Mouse (Mus musculus) lung, embryonic 16.5 days (tissue): ENCODE data around the gene Tbc1d2b. TPM values are rescaled to one million over a fixed set of nuclear protein-coding genes. Genes with fewer than 3 reads are reported as not detected.
A peak's percentile ranks its signal among the peaks of the same experiment; 100 is the strongest.

Experiments used
- ATAC-seq: fragments of 200-750 bp; cut with Nextera tagmentation; 2 replicates; pipeline ENCODE4 v1.8.0; 2017; ENCODE audit warnings: low read depth, mild to moderate bottlenecking, moderate library complexity
- H3K27ac ChIP-seq: fragments of 300-500 bp; sonication (generic); 2 replicates; pipeline ENCODE4 v1.5.1; 2014; ENCODE audit warnings: mild to moderate bottlenecking, control low read depth, low read length
- H3K27me3 ChIP-seq: fragments of 300-500 bp; sonication (generic); 2 replicates; pipeline ENCODE4 v1.6.1; 2014; ENCODE audit warnings: low read depth, low read length, mixed read lengths; ENCODE audit not compliant: control insufficient read depth, insufficient read depth
- H3K36me3 ChIP-seq: fragments of 300-500 bp; sonication (generic); 2 replicates; pipeline ENCODE4 v1.6.1; 2014; ENCODE audit warnings: low read length; ENCODE audit not compliant: control insufficient read depth, insufficient read depth
- H3K4me1 ChIP-seq: fragments of 300-500 bp; sonication (generic); replicated peaks from 2 replicates; pipeline ENCODE4 v1.6.1; 2014; ENCODE audit warnings: low read length, mixed read lengths; ENCODE audit not compliant: control insufficient read depth, insufficient read depth
- H3K4me2 ChIP-seq: fragments of 300-500 bp; sonication (generic); 2 replicates; pipeline ENCODE4 v1.6.1; 2014; ENCODE audit warnings: low read depth, low read length, control low read depth
- H3K4me3 ChIP-seq: fragments of 300-500 bp; sonication (generic); 2 replicates; pipeline ENCODE4 v1.5.1; 2014; ENCODE audit warnings: mild to moderate bottlenecking, low read length, control low read depth
- H3K9ac ChIP-seq: fragments of 300-500 bp; sonication (generic); 2 replicates; pipeline ENCODE4 v1.6.1; 2014; ENCODE audit warnings: low read length, control low read depth
- H3K9me3 ChIP-seq: fragments of 300-500 bp; sonication (generic); 2 replicates; pipeline ENCODE4 v1.6.1; 2016; ENCODE audit warnings: low read length; ENCODE audit not compliant: control insufficient read depth
- WGBS: fragments of 180-500 bp; shearing (Covaris S2); extraction: QIAGEN DNeasy Blood & Tissue Kit; methylation state at CpG from one replicate; pipeline ENCODE4 v1.1.7; 2014; 5-methylcytosine and 5-hydroxymethylcytosine counted together
- polyA plus RNA-seq: library from polyadenylated mRNA; unstranded; fragments of >200 nt; fragmentation: Nextera tagmentation; extraction: Ambion mirVana; gene quantifications from 2 replicates; pipeline ENCODE4 v1.2.1, GENCODE M21; 2015

Tbc1d2b gene
- polyA plus RNA-seq, 1 experiment from 2014 or later = 20.9 TPM

- Histone ChIP-seq H3K9me3 (no peaks in the 10 kb centered on the region), H3K4me3 (peak overlapping the region; percentile 82), H3K27ac (peak overlapping the region; percentile 82), H3K4me2 (peak overlapping the region; percentile 80), H3K9ac (peak overlapping the region; percentile 88), H3K27me3 (no peaks in the 10 kb centered on the region), H3K4me1 (peaks cover 18% of the 10 kb centered on the region), H3K36me3 (0 out of 2 replicates have a peak, but pooled peaks cover 2% of the 10 kb centered on the region)
- WGBS = 2% methylated on average over 11 of the region's 11 CpGs
- peak; percentile 36 for ATAC-seq
These were observed 316 bp upstream of the Tbc1d2b start for GRCm38 (mm10) chr9:90270944-90271295.

- Histone ChIP-seq H3K4me3 (peak overlapping the region; percentile 82), H3K9ac (peak overlapping the region; percentile 88), H3K27me3 (no peaks in the 10 kb centered on the region), H3K4me2 (peak overlapping the region; percentile 80), H3K27ac (peak overlapping the region; percentile 82), H3K4me1 (peaks cover 12% of the 10 kb centered on the region), H3K9me3 (no peaks in the 10 kb centered on the region), H3K36me3 (0 out of 2 replicates have a peak, but pooled peaks cover 2% of the 10 kb centered on the region)
- 9% methylated on average over 7 of the region's 7 CpGs for WGBS
- peak; percentile 92 for ATAC-seq
These were observed 1.5 kb downstream of the Tbc1d2b start for GRCm38 (mm10) chr9:90269011-90269681.

GRCm38 (mm10) chr9:90266926-90267325 lies 3.7 kb downstream of the Tbc1d2b start:
- Histone ChIP-seq H3K27me3 (no peaks in the 10 kb centered on the region), H3K4me3 (no peak overlapping the region), H3K9ac (no peak overlapping the region), H3K9me3 (no peaks in the 10 kb centered on the region), H3K27ac (no peak overlapping the region), H3K4me1 (peaks cover 12% of the 10 kb centered on the region), H3K4me2 (no peak overlapping the region), H3K36me3 (peaks cover 2% of the 10 kb centered on the region; the same call in 1 of the 2 replicates)
- WGBS = 92% methylated on average over 10 of the region's 10 CpGs
- ATAC-seq = no peak

GRCm38 (mm10) chr9:90266059-90266458 lies 4.5 kb downstream of the Tbc1d2b start:
- WGBS = 94% methylated on average over 10 of the region's 10 CpGs
- no peaks in the 10 kb centered on the region for H3K9me3 ChIP-seq
- ATAC-seq = no peak
- H3K27ac ChIP-seq = no peak overlapping the region
- H3K27me3 ChIP-seq = no peaks in the 10 kb centered on the region
- peaks cover 2% of the 10 kb centered on the region; the same call in 1 of the 2 replicates for H3K36me3 ChIP-seq
- no peak overlapping the region for H3K4me3 ChIP-seq
- H3K4me1 ChIP-seq = peaks cover 8% of the 10 kb centered on the region
- no peak overlapping the region for H3K9ac ChIP-seq
- H3K4me2 ChIP-seq = no peak overlapping the region

GRCm38 (mm10) chr9:90265322-90266039 lies 5.1 kb downstream of the Tbc1d2b start:
- no peak overlapping the region for H3K4me3 ChIP-seq
- H3K9ac ChIP-seq = no peak overlapping the region
- H3K4me2 ChIP-seq = no peak overlapping the region
- H3K4me1 ChIP-seq = peaks cover 12% of the 10 kb centered on the region
- 85% methylated on average over 5 of the region's 5 CpGs for WGBS
- no peak for ATAC-seq
- no peaks in the 10 kb centered on the region for H3K9me3 ChIP-seq
- peaks cover 2% of the 10 kb centered on the region; the same call in 1 of the 2 replicates for H3K36me3 ChIP-seq
- H3K27ac ChIP-seq = no peak overlapping the region
- H3K27me3 ChIP-seq = no peaks in the 10 kb centered on the region

- Histone ChIP-seq H3K27ac (no peak overlapping the region), H3K4me1 (peaks cover 22% of the 10 kb centered on the region), H3K4me2 (no peak overlapping the region), H3K9ac (no peak overlapping the region), H3K4me3 (no peak overlapping the region), H3K9me3 (no peaks in the 10 kb centered on the region), H3K36me3 (peaks cover 2% of the 10 kb centered on the region; the same call in 1 of the 2 replicates), H3K27me3 (no peaks in the 10 kb centered on the region)
- WGBS = 91% methylated on average over 4 of the region's 4 CpGs
- ATAC-seq = no peak
These were observed 7.3 kb downstream of the Tbc1d2b start for GRCm38 (mm10) chr9:90263340-90263679.

- Histone ChIP-seq H3K4me2 (no peak overlapping the region), H3K36me3 (peaks cover 2% of the 10 kb centered on the region; the same call in 1 of the 2 replicates), H3K4me1 (peaks cover 22% of the 10 kb centered on the region), H3K27ac (no peak overlapping the region), H3K4me3 (no peak overlapping the region), H3K27me3 (no peaks in the 10 kb centered on the region), H3K9me3 (no peaks in the 10 kb centered on the region), H3K9ac (no peak overlapping the region)
- WGBS = 84% methylated on average over 7 of the region's 7 CpGs
- ATAC-seq = no peak
These were observed 7.8 kb downstream of the Tbc1d2b start for GRCm38 (mm10) chr9:90262591-90263339.

- no peak overlapping the region for H3K9ac ChIP-seq
- no peaks in the 10 kb centered on the region for H3K9me3 ChIP-seq
- no peak overlapping the region for H3K4me2 ChIP-seq
- no peak for ATAC-seq
- 62% methylated on average over 3 of the region's 3 CpGs for WGBS
- H3K27ac ChIP-seq = no peak overlapping the region
- peaks cover 25% of the 10 kb centered on the region for H3K4me1 ChIP-seq
- peaks cover under 1% of the 10 kb centered on the region; the same call in 1 of the 2 replicates for H3K36me3 ChIP-seq
- H3K27me3 ChIP-seq = no peaks in the 10 kb centered on the region
- no peak overlapping the region for H3K4me3 ChIP-seq
These were observed 8.5 kb downstream of the Tbc1d2b start for GRCm38 (mm10) chr9:90262063-90262462.
